21 mouse cellular contexts compared by ENCODE assay signal in genomic region chr11:24688160-24688782, GRCm38 (mm10).
DNase-seq lines count a peak whose midpoint lies in the region; ATAC-seq and TF ChIP-seq lines count a peak whose summit lies in the region.
"Had no signal": no experiment of that assay in that cellular context is flagged by ENCODE, and none has a peak within 500 bp of the region (broad histone marks: within the 10 kb centered on the region; RNA-seq: fewer than 3 reads in every experiment).

No protein-coding gene starts in this region.

- no peaks in the 10 kb centered on the region for H3K9me3 ChIP-seq in limb, embryonic 12.5 days
- H3K9me3 ChIP-seq in limb, embryonic 10.5 days (replicated peaks) = no peaks in the 10 kb centered on the region
- no peaks in the 10 kb centered on the region for H3K9me3 ChIP-seq in limb, embryonic 13.5 days
- H3K9me3 ChIP-seq in limb, embryonic 14.5 days (ENCODE audit: control insufficient read depth, low read length) = no peaks in the 10 kb centered on the region
- H3K9me3 ChIP-seq: G1E had no signal

- peaks cover 48% of the 10 kb centered on the region for H3K4me1 ChIP-seq in limb, embryonic 12.5 days (replicated peaks)
- peaks cover 32% of the 10 kb centered on the region for H3K4me1 ChIP-seq in limb, embryonic 10.5 days
- peaks cover 39% of the 10 kb centered on the region for H3K4me1 ChIP-seq in limb, embryonic 13.5 days
- peaks cover 2% of the 10 kb centered on the region; the same call in 1 of the 2 replicates for H3K4me1 ChIP-seq in limb, embryonic 14.5 days (ENCODE audit: control insufficient read depth, insufficient read depth, low read length)

- no peaks in the 10 kb centered on the region for H3K27me3 ChIP-seq in limb, embryonic 12.5 days
- peaks cover 4% of the 10 kb centered on the region; the same call in 1 of the 2 replicates for H3K27me3 ChIP-seq in limb, embryonic 10.5 days (ENCODE audit: low read depth, poor library complexity, severe bottlenecking)
- no peaks in the 10 kb centered on the region for H3K27me3 ChIP-seq in limb, embryonic 13.5 days
- H3K27me3 ChIP-seq in limb, embryonic 14.5 days (ENCODE audit: control insufficient read depth, insufficient read depth, low read length) = no peaks in the 10 kb centered on the region
- H3K27me3 ChIP-seq: CH12.LX had no signal

- H3K4me2 ChIP-seq in limb, embryonic 12.5 days = no peak overlapping the region
- no peak overlapping the region for H3K4me2 ChIP-seq in limb, embryonic 13.5 days (replicated peaks)
- no peak overlapping the region for H3K4me2 ChIP-seq in limb, embryonic 14.5 days (replicated peaks; ENCODE audit: low read depth, low read length, severe bottlenecking)

- H3K27ac ChIP-seq in limb, embryonic 12.5 days = peak overlapping the region; percentile 32; the same call in 1 of the 2 replicates
- H3K27ac ChIP-seq in limb, embryonic 10.5 days = no peak overlapping the region
- peak overlapping the region; percentile 17; the same call in 1 of the 2 replicates for H3K27ac ChIP-seq in limb, embryonic 13.5 days
- H3K27ac ChIP-seq in limb, embryonic 14.5 days (replicated peaks; ENCODE audit: low read depth, low read length) = no peak overlapping the region

- H3K4me3 ChIP-seq in limb, embryonic 12.5 days (replicated peaks) = no peak overlapping the region
- H3K4me3 ChIP-seq in limb, embryonic 10.5 days = no peak overlapping the region
- H3K4me3 ChIP-seq in limb, embryonic 13.5 days = no peak overlapping the region
- H3K4me3 ChIP-seq in limb, embryonic 14.5 days (replicated peaks; ENCODE audit: low read length) = no peak overlapping the region

- TF ChIP-seq POLR2A in limb, embryonic 14.5 days (IDR thresholded peaks at IDR 0.05; ENCODE audit: borderline replicate concordance, extremely low read depth, insufficient read depth, insufficient read length) = no peak

- H3K36me3 ChIP-seq in limb, embryonic 12.5 days = no peaks in the 10 kb centered on the region
- no peaks in the 10 kb centered on the region for H3K36me3 ChIP-seq in limb, embryonic 10.5 days
- H3K36me3 ChIP-seq in limb, embryonic 13.5 days = no peaks in the 10 kb centered on the region
- H3K36me3 ChIP-seq in limb, embryonic 14.5 days (ENCODE audit: control insufficient read depth, insufficient read depth, low read length) = no peaks in the 10 kb centered on the region
- H3K36me3 ChIP-seq: G1E had no signal

- WGBS in limb, embryonic 12.5 days = 43% methylated on average over 2 of the region's 2 CpGs
- 92% methylated on average over 2 of the region's 2 CpGs for WGBS in limb, embryonic 10.5 days
- WGBS in limb, embryonic 13.5 days = 40% methylated on average over 2 of the region's 2 CpGs
- WGBS in limb, embryonic 14.5 days = 49% methylated on average over 2 of the region's 2 CpGs

- no peak overlapping the region for H3K9ac ChIP-seq in limb, embryonic 12.5 days (replicated peaks)
- no peak overlapping the region for H3K9ac ChIP-seq in limb, embryonic 13.5 days
- no peak overlapping the region for H3K9ac ChIP-seq in limb, embryonic 14.5 days (ENCODE audit: low read depth, low read length, severe bottlenecking)

- no peak for DNase-seq in limb, embryonic 10.5 days (ENCODE audit: low spot score)
- peak; percentile 6 for DNase-seq in limb, embryonic 14.5 days (ENCODE audit: low spot score)
- DNase-seq in urinary bladder, adult 2 months (ENCODE audit: low spot score) = no peak
- DNase-seq: adrenal gland, adult 2 months; adrenal gland, adult 8-10 months; adrenal gland, postnatal 10 days; adrenal gland, postnatal 14 days; adrenal gland, postnatal 25 days; adrenal gland, postnatal 36 days; B cell, adult 2 months; cerebellum, adult 11 months; cerebellum, adult 11-12 months; cerebellum, adult 18-20 months; cerebellum, adult 2 months had no signal

- ATAC-seq in limb, embryonic 12.5 days (ENCODE audit: insufficient number of reproducible peaks, insufficient read depth, low FRiP score, low TSS enrichment, low read depth) = 0 out of 2 replicates have a peak, but pooled peaks have one; percentile 50
- peak; percentile 92 for ATAC-seq in limb, embryonic 13.5 days (ENCODE audit: low FRiP score, low read depth)
- peak; percentile 75 for ATAC-seq in limb, embryonic 14.5 days (ENCODE audit: low FRiP score, low read depth)
- no peak for ATAC-seq in CD4-positive, CD25-positive, alpha-beta regulatory T cell, adult 4 months
- ATAC-seq: activated CD4-positive, CD25-positive, alpha-beta regulatory T cell, adult 4 months; Patski had no signal

Comparison
In these comparisons a context has a peak if more than half of its experiments do, and no peak if none do; other contexts are left out.
1. H3K27ac ChIP-seq: peak in limb, embryonic 12.5 days (single experiment) and limb, embryonic 13.5 days (single experiment); none in limb, embryonic 10.5 days (single experiment) and limb, embryonic 14.5 days (single experiment).